Comparison of ENCODE assay signal across 8 mouse cellular contexts in genomic region chr14:62837641-62838252, GRCm38 (mm10). TPM values are rescaled to one million over a fixed set of nuclear protein-coding genes. Genes with fewer than 3 reads are reported as not detected.
DNase-seq lines count a peak whose midpoint lies in the region; ATAC-seq and TF ChIP-seq lines count a peak whose summit lies in the region.

Gene Wdfy2 (plus strand): TSS chr14:62837678.

- H3K36me3 ChIP-seq in liver, embryonic 14.5 days (replicated peaks; ENCODE audit: control insufficient read depth, insufficient read depth, low read depth): no peaks in the 10 kb centered on the region

- no peaks in the 10 kb centered on the region for H3K9me3 ChIP-seq in liver, embryonic 14.5 days (ENCODE audit: control insufficient read depth, low read length)

- H3K9ac ChIP-seq in liver, embryonic 14.5 days (replicated peaks): peak within 1 kb of the TSS; percentile 53

- H3K27ac ChIP-seq in brown adipose tissue, adult 24 weeks (replicated peaks; ENCODE audit: low read depth, low read length): peak within 1 kb of the TSS; percentile 83
- H3K27ac ChIP-seq in liver, embryonic 14.5 days: peak within 1 kb of the TSS; percentile 40

- WGBS in liver, embryonic 14.5 days (ENCODE audit: insufficient replicate concordance): under 1% methylated on average over 48 of the region's 49 CpGs

- peak within 1 kb of the TSS; percentile 92 for H3K4me3 ChIP-seq in brown adipose tissue, adult 24 weeks (ENCODE audit: insufficient read depth, low read depth, low read length)
- peak within 1 kb of the TSS; percentile 89 to 90 for H3K4me3 ChIP-seq in liver, embryonic 14.5 days (ENCODE audit: insufficient read depth in 1 of 2, low read depth in 2 of 2, low read length in 2 of 2)

- H3K27me3 ChIP-seq in liver, embryonic 14.5 days (ENCODE audit: control insufficient read depth, insufficient read depth, low read length): peaks cover 3% of the 10 kb centered on the region; the same call in 1 of the 2 replicates

- no peak for TF ChIP-seq EP300 in liver, embryonic 14.5 days (IDR thresholded peaks at IDR 0.05; ENCODE audit: low read depth)

- H3K4me2 ChIP-seq in liver, embryonic 14.5 days (ENCODE audit: low read depth): peak within 1 kb of the TSS; percentile 81

- H3K4me1 ChIP-seq in brown adipose tissue, adult 24 weeks (ENCODE audit: control insufficient read depth, insufficient read depth, insufficient read length, low read length): peaks cover 6% of the 10 kb centered on the region; the same call in 1 of the 2 replicates
- H3K4me1 ChIP-seq in liver, embryonic 14.5 days (replicated peaks; ENCODE audit: control insufficient read depth in 2 of 2, insufficient read depth in 2 of 2, low read length in 1 of 2): no peaks in the 10 kb centered on the region; a peak in 2 of 4 replicates

- ATAC-seq in granulocyte monocyte progenitor cell, adult 5-6 weeks (replicated peaks; ENCODE audit: poor library complexity, severe bottlenecking): no peak
- ATAC-seq in liver, embryonic 14.5 days (ENCODE audit: insufficient read depth): peak; percentile 21

- no peak for TF ChIP-seq CTCF in liver, embryonic 14.5 days (IDR thresholded peaks at IDR 0.05; ENCODE audit: low read depth)

- DNase-seq in right cerebral cortex, postnatal 10 days (ENCODE audit: low spot score in 2 of 2): peak; percentile 71 to 79
- DNase-seq in right cerebral cortex, postnatal 14 days: no peak
- peak; percentile 75 for DNase-seq in kidney, postnatal 10 days
- peak in 1 of 3 experiments; percentile 16 for DNase-seq in liver, embryonic 14.5 days (ENCODE audit: low read depth in 3 of 3, low spot score in 3 of 3)
- DNase-seq in neural tube, embryonic 10.5 days (ENCODE audit: extremely low spot score, low spot score): peak; percentile 70
- DNase-seq in spleen, postnatal 36 days (ENCODE audit: low spot score in 2 of 2): no peak

RNA-seq across cellular contexts. Expression of gene Wdfy2, which starts in this region (rescaled TPM):
- 8.7 and 9.6 TPM in 2 replicates for polyA plus RNA-seq in brown adipose tissue, adult 24 weeks (2012; ENCODE audit: insufficient read depth, insufficient read length, missing spikeins)
- total RNA-seq in granulocyte monocyte progenitor cell, adult 5-6 weeks (2014; fragmentation: Nextera tagmentation): 18.9 and 21.0 TPM in 2 replicates
- total RNA-seq in granulocyte monocyte progenitor cell, adult 5-6 weeks (2017): 23.7 and 25.3 TPM in 2 replicates
- polyA plus RNA-seq in liver, embryonic 14.5 days (2012; rRNA removed): 1.4 and 1.9 TPM in 2 replicates
- polyA plus RNA-seq in liver, embryonic 14.5 days (2014; fragmentation: Nextera tagmentation; extraction: Ambion mirVana): 2.7 and 3.6 TPM in 2 replicates

Comparison
In these comparisons a context has a peak if more than half of its experiments do, and no peak if none do; other contexts are left out.
1. DNase-seq: peak in right cerebral cortex, postnatal 10 days (2 of 2), kidney, postnatal 10 days (single experiment) and neural tube, embryonic 10.5 days (single experiment); none in right cerebral cortex, postnatal 14 days (single experiment) and spleen, postnatal 36 days (0 of 2).